Mouse (Mus musculus): ENCODE measurements around the gene Bhlhb9.
"Not testable (repeated sequence)": the region's sequence is repeated elsewhere in the genome, so short reads cannot be mapped to it uniquely, and the experiment has no call there.

Gene Bhlhb9

GRCm38 (mm10) chrX:135797212-135797644, at the start of gene Bhlhb9:
Bhlhb9 (plus strand) TSS chrX:135797594.
- DNase-seq (ENCODE audit: low read depth, low spot score): peak; percentile 24

GRCm38 (mm10) chrX:135752832-135753231, 44.6 kb upstream of the Bhlhb9 start:
- peak; percentile 54 for DNase-seq (ENCODE audit: low read depth, low spot score)

DNA sequence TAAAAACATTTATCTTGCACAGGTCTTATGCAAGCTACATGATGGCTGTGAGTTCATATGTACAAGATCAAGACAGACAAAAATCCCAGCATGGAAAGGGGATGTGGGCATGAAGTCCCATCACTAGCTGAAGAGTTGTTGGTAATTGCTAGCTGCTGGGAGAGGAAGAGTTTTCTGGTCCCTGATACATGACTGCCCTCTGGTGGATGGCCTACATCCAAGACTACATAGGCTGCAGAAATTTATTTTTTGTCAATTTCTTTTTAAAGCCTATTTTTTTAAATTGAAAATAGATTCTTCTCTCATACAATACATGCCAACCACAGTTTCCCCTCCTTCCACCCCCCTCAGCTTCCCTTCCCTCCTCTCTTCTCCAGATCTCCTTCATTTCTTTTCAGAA, 35.7 kb upstream of the Bhlhb9 start:
- DNase-seq (ENCODE audit: low read depth, low spot score): no peak

DNA sequence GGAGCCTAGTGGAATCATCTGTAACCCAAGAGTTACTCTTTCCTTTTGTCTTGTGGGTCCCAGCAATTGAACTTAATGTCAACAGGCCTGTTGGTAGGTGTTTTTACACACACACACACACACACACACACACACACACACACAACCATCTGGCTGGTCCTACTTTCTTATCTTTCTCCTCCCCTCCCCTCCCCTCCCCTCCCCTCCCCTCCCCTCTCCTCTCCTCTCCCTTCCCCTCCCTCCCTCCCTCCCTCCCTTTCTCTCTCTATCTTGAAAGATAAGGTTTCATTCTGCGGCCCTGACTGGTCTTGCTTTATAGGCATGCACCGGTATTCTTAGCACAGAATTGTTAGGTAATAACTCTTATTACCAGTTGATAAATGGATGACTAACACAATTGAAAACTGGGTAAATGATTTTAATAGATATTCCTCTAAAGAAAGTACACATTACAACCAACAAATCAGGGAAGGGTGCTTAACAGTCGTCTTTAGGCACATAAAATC, 29.3 kb upstream of the Bhlhb9 start:
- no peak for DNase-seq (ENCODE audit: low read depth, low spot score)

DNA sequence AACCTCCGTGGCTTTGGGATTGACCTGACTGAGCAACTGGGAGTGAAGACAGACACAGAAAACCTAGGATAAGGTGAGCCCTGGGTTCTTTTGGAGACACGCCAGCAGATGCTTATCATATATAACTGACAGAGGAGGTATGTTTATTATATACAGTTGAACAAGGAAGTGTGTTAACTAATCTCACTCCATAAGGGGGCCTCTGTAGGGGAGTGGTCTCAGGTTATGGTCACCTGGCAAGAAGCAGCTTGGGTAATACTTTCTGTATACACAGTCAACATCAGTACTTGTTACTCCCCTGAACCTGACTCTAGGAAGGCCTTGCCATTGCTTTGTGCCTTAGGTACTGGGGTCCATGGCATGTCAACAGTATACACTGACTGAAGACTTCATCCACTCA, 28.8 kb upstream of the Bhlhb9 start:
- no peak for DNase-seq (ENCODE audit: low read depth, low spot score)

- no peak for DNase-seq (ENCODE audit: low read depth, low spot score)
Observed at GRCm38 (mm10) chrX:135791536-135791935, 5.9 kb upstream of the Bhlhb9 start.

- no peak for DNase-seq (ENCODE audit: low read depth, low spot score)
Observed at GRCm38 (mm10) chrX:135792326-135792725, 5.1 kb upstream of the Bhlhb9 start.

DNA sequence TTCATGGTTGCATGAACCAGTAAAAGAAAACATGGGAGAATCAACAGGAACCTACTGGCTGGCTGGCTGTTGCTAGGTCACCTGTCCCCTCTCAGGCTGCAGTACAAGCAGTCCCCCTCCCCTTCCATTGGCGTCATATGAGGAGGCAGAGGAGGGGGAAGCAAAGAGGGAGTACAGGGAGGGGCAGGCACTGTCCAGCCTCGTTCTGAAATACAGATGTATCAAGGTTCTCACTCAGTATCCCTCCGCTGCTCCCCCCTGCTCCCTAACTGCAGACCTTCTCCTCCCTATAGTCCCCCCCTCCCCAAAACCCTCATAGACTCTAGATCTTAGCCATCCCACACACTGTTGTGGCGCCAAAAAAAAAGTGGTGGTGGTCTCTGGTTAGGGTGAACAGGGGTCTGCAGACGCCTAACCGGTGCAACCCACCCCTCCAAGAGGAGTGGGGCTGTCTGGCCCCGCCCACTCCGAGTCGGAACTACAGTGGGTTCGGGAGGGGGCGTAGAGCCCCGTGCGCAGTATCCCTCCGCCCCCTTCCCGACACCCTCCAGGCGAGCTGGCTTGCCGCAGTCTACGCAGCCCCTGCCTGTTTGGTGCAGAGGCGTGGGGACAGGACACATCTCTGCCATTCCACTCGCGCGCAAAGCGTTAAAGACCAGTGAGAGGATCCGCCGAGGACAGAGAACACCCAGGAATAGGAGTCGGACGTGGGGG, 1.6 kb upstream of the Bhlhb9 start:
- peak; percentile 29 for DNase-seq (ENCODE audit: low read depth, low spot score)

- not testable (repeated sequence) for DNase-seq (ENCODE audit: low read depth, low spot score)
Observed at GRCm38 (mm10) chrX:135796305-135797211, 836 bp upstream of the Bhlhb9 start.

DNA sequence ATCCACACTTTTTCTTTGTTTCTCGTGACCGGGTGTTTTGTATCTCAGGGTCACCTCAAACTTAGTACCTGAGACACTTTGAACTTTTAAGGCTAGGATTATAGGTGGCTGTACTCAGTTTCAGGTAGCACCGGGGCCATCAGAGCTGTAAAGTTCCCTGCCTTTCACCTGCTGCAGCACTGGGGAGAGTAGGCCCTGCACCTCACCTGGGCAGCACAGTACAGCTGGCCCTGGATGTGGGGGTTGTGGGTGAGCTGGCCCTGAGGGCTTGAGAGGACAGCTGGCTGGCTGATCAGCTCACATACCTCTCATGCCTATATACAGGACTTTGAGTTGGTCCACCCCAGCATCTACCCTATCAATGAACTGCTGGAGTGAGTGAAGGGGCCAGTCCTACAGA, 6.8 kb downstream of the Bhlhb9 start:
- no peak for DNase-seq (ENCODE audit: low read depth, low spot score)

GRCm38 (mm10) chrX:135805780-135806179, 8.4 kb downstream of the Bhlhb9 start:
- no peak for DNase-seq (ENCODE audit: low read depth, low spot score)

- DNase-seq (ENCODE audit: low read depth, low spot score): not testable (repeated sequence)
Observed at GRCm38 (mm10) chrX:135835896-135836295, 38.5 kb downstream of the Bhlhb9 start.

DNA sequence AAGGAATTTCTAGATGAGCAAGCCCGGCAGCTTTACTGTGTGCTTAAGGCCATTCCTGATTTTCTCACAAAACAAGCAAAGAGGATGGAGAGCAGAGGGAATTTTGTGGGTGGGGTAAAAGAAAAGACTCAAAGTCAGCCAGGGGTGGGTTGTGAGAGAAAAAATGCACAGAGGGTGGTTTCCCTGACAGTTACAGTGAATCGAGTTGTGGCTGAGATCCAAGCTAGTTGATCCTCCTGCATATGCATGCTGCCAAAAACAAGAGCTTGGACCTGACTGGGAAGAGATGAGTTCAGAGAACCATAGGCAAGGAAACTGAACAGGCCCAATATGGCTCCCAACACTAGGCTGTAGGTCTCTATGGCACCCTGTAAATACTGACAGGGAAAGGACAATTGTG, 40.5 kb downstream of the Bhlhb9 start:
- DNase-seq (ENCODE audit: low read depth, low spot score): no peak

DNA sequence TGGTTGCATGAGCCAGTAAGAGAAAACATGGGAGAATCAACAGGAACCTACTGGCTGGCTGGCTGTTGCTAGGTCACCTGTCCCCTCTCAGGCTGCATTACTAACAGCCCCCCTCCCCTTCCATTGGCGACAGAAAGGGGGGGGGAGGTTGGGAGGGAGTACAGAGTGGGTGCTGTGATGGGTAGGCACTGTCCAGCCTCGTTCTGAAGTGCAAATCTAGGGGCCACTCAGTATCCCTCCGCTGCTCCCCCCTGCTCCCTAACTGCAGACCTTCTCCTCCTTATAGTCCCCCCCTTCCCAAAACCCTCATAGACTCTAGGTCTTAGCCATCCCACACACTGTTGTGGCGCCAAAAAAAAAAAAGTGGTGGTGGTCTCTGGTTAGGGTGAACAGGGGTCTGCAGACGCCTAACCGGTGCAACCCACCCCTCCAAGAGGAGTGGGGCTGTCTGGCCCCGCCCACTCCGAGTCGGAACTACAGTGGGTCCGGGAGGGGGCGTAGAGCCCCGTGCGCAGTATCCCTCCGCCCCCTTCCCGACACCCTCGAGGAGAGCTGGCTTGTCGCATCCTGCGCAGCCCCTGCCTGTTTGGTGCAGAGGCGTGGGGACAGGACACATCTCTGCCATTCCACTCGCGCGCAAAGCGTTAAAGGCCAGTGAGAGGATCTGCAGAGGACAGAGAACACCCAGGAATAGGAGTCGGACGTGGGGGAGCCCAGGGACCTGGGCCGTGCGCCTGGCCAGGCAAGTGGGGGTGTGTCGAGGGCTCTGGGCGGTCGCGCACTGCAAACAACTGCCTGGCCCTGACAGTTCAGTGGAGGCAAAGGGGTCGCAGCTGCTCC, 41.3 kb downstream of the Bhlhb9 start, which contains the start of gene Gprasp2:
TSS of gene Gprasp2 (plus strand) at position 514 of the 840 bp plus-strand sequence.
- DNase-seq (ENCODE audit: low read depth, low spot score): peak; percentile 11

DNA sequence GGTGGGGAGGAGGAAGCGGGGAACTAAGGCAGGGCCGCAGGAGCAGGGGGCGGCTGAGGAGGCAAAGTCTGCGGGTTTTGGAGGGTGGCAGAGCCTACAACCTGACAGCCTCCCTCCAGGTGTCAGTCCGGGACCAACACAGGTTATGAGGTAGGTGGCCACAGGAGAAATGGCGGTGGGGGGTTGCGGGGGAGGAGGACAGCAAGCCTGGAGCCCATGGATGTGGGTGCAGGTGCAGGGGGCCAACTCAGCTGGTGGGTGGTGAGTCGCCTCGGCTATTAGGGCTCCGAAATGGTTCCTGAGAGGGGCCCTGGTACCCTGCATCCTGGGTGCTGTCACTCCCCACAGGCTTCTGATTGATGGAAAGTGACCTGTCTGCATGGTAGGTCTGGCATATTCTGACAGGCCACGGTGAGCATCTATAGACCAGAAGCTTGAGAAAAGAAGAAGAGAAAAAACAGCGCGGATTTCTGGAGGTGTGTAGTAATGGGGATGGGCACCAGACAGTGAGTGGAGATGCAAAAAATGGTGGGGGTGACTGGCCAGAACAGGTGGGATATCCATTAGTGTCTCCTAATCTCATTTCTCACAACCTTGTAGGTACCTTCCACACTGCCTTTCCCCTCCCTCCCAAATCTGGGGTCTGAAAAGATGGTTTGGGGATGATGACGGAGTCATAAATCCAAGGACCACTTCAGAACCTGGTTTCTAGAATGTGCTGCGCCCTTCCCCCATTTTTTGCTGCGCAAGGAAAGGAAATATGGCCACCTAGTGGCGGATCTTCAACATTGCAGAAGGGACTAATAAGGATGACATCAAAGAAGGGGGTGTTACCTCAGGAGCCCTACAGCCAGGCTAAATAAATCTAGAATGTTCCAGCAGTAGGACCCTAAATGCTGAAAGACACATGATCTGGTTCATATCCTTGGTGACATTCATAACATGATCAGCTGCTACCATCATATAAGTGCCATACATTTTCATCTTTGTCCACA, 42.3 kb downstream of the Bhlhb9 start:
- peak; percentile 14 for DNase-seq (ENCODE audit: low read depth, low spot score)

DNA sequence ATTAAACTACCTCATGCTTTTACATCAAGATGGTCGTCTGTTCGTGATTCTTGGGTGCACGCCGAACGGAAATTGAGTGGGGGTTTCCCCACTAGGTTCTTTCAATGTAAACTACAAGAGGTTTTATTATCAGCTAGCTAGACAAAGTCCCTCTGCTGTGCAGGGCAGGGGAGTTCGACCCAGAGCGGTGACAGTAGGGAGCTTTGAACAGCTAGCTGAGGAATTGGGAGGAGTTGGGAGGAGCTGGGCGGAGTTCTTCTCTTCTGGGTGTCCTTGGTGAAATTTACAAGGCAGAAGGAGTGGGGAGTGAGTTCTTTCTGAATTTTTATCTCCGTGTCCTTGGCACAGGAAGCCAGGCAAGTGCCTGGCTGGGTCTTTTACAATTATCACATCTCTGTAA, 69.4 kb downstream of the Bhlhb9 start:
- not testable (repeated sequence) for DNase-seq (ENCODE audit: low read depth, low spot score)

GRCm38 (mm10) chrX:135876679-135877078, 79.3 kb downstream of the Bhlhb9 start:
- DNase-seq (ENCODE audit: low read depth, low spot score): no peak

DNA sequence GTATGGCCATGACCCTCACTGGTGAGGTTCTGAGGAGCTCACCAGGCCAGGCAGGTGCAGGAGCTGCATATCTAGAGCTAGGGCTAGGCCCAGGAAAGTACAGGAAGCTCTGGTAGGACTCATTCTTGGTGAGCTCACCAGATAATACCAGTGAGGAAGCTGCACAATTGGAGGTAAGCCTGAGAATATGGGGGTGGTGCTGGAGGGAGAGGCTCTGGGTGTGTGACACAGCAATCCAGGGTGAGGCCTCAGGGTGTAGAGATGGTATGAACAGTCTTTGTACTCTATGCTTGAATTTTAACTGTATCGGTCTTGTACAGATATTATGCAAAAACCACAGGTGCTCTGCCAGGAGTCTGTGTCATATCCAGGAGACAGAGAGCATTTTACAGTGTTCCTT, 82.2 kb downstream of the Bhlhb9 start:
- DNase-seq (ENCODE audit: low read depth, low spot score): no peak

- DNase-seq (ENCODE audit: low read depth, low spot score): peak; percentile 43
Observed at GRCm38 (mm10) chrX:135885411-135886233, 88.2 kb downstream of the Bhlhb9 start.

Measured in embryo, embryonic 11.5 days (tissue).